Mouse (Mus musculus): ENCODE measurements around the gene Daglb. TPM values are rescaled to one million over a fixed set of nuclear protein-coding genes. Genes with fewer than 3 reads are reported as not detected.

Daglb gene
- polyA plus RNA-seq, 1 experiment from 2014 or later, result 10.5 TPM

GRCm38 (mm10) chr5:143503740-143504139 is 39.4 kb downstream of the Daglb start:
- Histone ChIP-seq H3K4me2 (no peak overlapping the region), H3K27ac (no peak overlapping the region), H3K9ac (replicated peaks) (no peak overlapping the region), H3K4me1 (replicated peaks) (peaks cover 12% of the 10 kb centered on the region), H3K9me3 (no peaks in the 10 kb centered on the region), H3K36me3 (peaks cover 85% of the 10 kb centered on the region), H3K4me3 (replicated peaks) (no peak overlapping the region), H3K27me3 (no peaks in the 10 kb centered on the region)
- 91% methylated on average over 6 of the region's 6 CpGs for WGBS
- no peak for ATAC-seq (ENCODE audit: insufficient number of reproducible peaks, insufficient read depth, low FRiP score, low TSS enrichment, low read depth)

- no peaks in the 10 kb centered on the region for H3K27me3 ChIP-seq
- H3K36me3 ChIP-seq, result peaks cover 85% of the 10 kb centered on the region
- no peak overlapping the region for H3K9ac ChIP-seq (replicated peaks)
- no peak overlapping the region for H3K4me2 ChIP-seq
- no peaks in the 10 kb centered on the region for H3K9me3 ChIP-seq
- 69% methylated on average over 3 of the region's 3 CpGs for WGBS
- no peak overlapping the region for H3K4me3 ChIP-seq (replicated peaks)
- peaks cover 18% of the 10 kb centered on the region for H3K4me1 ChIP-seq (replicated peaks)
- no peak for ATAC-seq (ENCODE audit: insufficient number of reproducible peaks, insufficient read depth, low FRiP score, low TSS enrichment, low read depth)
- no peak overlapping the region for H3K27ac ChIP-seq
Observed at GRCm38 (mm10) chr5:143504453-143504852, 40.1 kb downstream of the Daglb start.

GRCm38 (mm10) chr5:143505056-143505455 is 40.7 kb downstream of the Daglb start:
- WGBS, result 90% methylated on average over 8 of the region's 8 CpGs
- Histone ChIP-seq H3K4me1 (replicated peaks) (peaks cover 18% of the 10 kb centered on the region), H3K27ac (no peak overlapping the region), H3K9ac (replicated peaks) (no peak overlapping the region), H3K27me3 (no peaks in the 10 kb centered on the region), H3K4me2 (no peak overlapping the region), H3K36me3 (peaks cover 85% of the 10 kb centered on the region), H3K9me3 (no peaks in the 10 kb centered on the region), H3K4me3 (replicated peaks) (no peak overlapping the region)
- ATAC-seq (ENCODE audit: insufficient number of reproducible peaks, insufficient read depth, low FRiP score, low TSS enrichment, low read depth), result no peak

GRCm38 (mm10) chr5:143505545-143505944 is 41.2 kb downstream of the Daglb start:
- H3K4me3 ChIP-seq (replicated peaks), result no peak overlapping the region
- H3K4me2 ChIP-seq, result no peak overlapping the region
- no peaks in the 10 kb centered on the region for H3K9me3 ChIP-seq
- H3K4me1 ChIP-seq (replicated peaks), result peaks cover 18% of the 10 kb centered on the region
- no peak for ATAC-seq (ENCODE audit: insufficient number of reproducible peaks, insufficient read depth, low FRiP score, low TSS enrichment, low read depth)
- peaks cover 90% of the 10 kb centered on the region for H3K36me3 ChIP-seq
- H3K9ac ChIP-seq (replicated peaks), result no peak overlapping the region
- H3K27ac ChIP-seq, result no peak overlapping the region
- no peaks in the 10 kb centered on the region for H3K27me3 ChIP-seq
- 86% methylated on average over 7 of the region's 7 CpGs for WGBS

GRCm38 (mm10) chr5:143509294-143509693 is 44.9 kb downstream of the Daglb start:
- ATAC-seq (ENCODE audit: insufficient number of reproducible peaks, insufficient read depth, low FRiP score, low TSS enrichment, low read depth), result no peak
- Histone ChIP-seq H3K9ac (replicated peaks) (no peak overlapping the region), H3K4me2 (no peak overlapping the region), H3K27me3 (no peaks in the 10 kb centered on the region), H3K9me3 (no peaks in the 10 kb centered on the region), H3K4me1 (replicated peaks) (peaks cover 18% of the 10 kb centered on the region), H3K27ac (peak overlapping the region; percentile 25; the same call in 1 of the 2 replicates), H3K36me3 (peaks cover 96% of the 10 kb centered on the region), H3K4me3 (replicated peaks) (no peak overlapping the region)
- WGBS, result 85% methylated on average over 9 of the region's 9 CpGs

- peaks cover 96% of the 10 kb centered on the region for H3K36me3 ChIP-seq
- no peak for ATAC-seq (ENCODE audit: insufficient number of reproducible peaks, insufficient read depth, low FRiP score, low TSS enrichment, low read depth)
- H3K4me2 ChIP-seq, result no peak overlapping the region
- no peak overlapping the region for H3K27ac ChIP-seq
- WGBS, result 83% methylated on average over 11 of the region's 11 CpGs
- no peak overlapping the region for H3K4me3 ChIP-seq (replicated peaks)
- H3K4me1 ChIP-seq (replicated peaks), result peaks cover 18% of the 10 kb centered on the region
- H3K9me3 ChIP-seq, result no peaks in the 10 kb centered on the region
- no peak overlapping the region for H3K9ac ChIP-seq (replicated peaks)
- no peaks in the 10 kb centered on the region for H3K27me3 ChIP-seq
Observed at GRCm38 (mm10) chr5:143509737-143510136, 45.4 kb downstream of the Daglb start.

- peaks cover 18% of the 10 kb centered on the region for H3K4me1 ChIP-seq (replicated peaks)
- H3K9me3 ChIP-seq, result no peaks in the 10 kb centered on the region
- H3K4me2 ChIP-seq, result no peak overlapping the region
- H3K4me3 ChIP-seq (replicated peaks), result no peak overlapping the region
- peaks cover 98% of the 10 kb centered on the region for H3K36me3 ChIP-seq
- WGBS, result 92% methylated on average over 4 of the region's 4 CpGs
- H3K9ac ChIP-seq (replicated peaks), result no peak overlapping the region
- H3K27ac ChIP-seq, result no peak overlapping the region
- no peaks in the 10 kb centered on the region for H3K27me3 ChIP-seq
- no peak for ATAC-seq (ENCODE audit: insufficient number of reproducible peaks, insufficient read depth, low FRiP score, low TSS enrichment, low read depth)
Observed at GRCm38 (mm10) chr5:143511577-143511976, 47.2 kb downstream of the Daglb start.

GRCm38 (mm10) chr5:143512305-143512704 is 47.9 kb downstream of the Daglb start:
- WGBS, result 94% methylated on average over 4 of the region's 4 CpGs
- ATAC-seq (ENCODE audit: insufficient number of reproducible peaks, insufficient read depth, low FRiP score, low TSS enrichment, low read depth), result no peak
- no peak overlapping the region for H3K27ac ChIP-seq
- H3K27me3 ChIP-seq, result no peaks in the 10 kb centered on the region
- H3K4me3 ChIP-seq (replicated peaks), result no peak overlapping the region
- no peak overlapping the region for H3K9ac ChIP-seq (replicated peaks)
- H3K9me3 ChIP-seq, result no peaks in the 10 kb centered on the region
- H3K4me2 ChIP-seq, result no peak overlapping the region
- peaks cover 18% of the 10 kb centered on the region for H3K4me1 ChIP-seq (replicated peaks)
- peaks cover 96% of the 10 kb centered on the region for H3K36me3 ChIP-seq

- Histone ChIP-seq H3K9me3 (no peaks in the 10 kb centered on the region), H3K4me2 (no peak overlapping the region), H3K4me1 (replicated peaks) (peaks cover 12% of the 10 kb centered on the region; the same call in 1 of the 2 replicates), H3K36me3 (peaks cover 80% of the 10 kb centered on the region), H3K27me3 (no peaks in the 10 kb centered on the region), H3K4me3 (replicated peaks) (no peak overlapping the region), H3K9ac (replicated peaks) (no peak overlapping the region), H3K27ac (no peak overlapping the region)
- ATAC-seq (ENCODE audit: insufficient number of reproducible peaks, insufficient read depth, low FRiP score, low TSS enrichment, low read depth), result no peak
- 91% methylated on average over 5 of the region's 5 CpGs for WGBS
Observed at GRCm38 (mm10) chr5:143514878-143515277, 50.5 kb downstream of the Daglb start.

- Histone ChIP-seq H3K4me3 (replicated peaks) (no peak overlapping the region), H3K4me2 (no peak overlapping the region), H3K9ac (replicated peaks) (no peak overlapping the region), H3K36me3 (peaks cover 59% of the 10 kb centered on the region), H3K4me1 (replicated peaks) (peaks cover 12% of the 10 kb centered on the region; the same call in 1 of the 2 replicates), H3K27ac (no peak overlapping the region), H3K27me3 (no peaks in the 10 kb centered on the region), H3K9me3 (no peaks in the 10 kb centered on the region)
- WGBS, result 92% methylated on average over 11 of the region's 11 CpGs
- ATAC-seq (ENCODE audit: insufficient number of reproducible peaks, insufficient read depth, low FRiP score, low TSS enrichment, low read depth), result no peak
Observed at GRCm38 (mm10) chr5:143517005-143517404, 52.6 kb downstream of the Daglb start.

GRCm38 (mm10) chr5:143517436-143517835 is 53.1 kb downstream of the Daglb start:
- Histone ChIP-seq H3K9me3 (no peaks in the 10 kb centered on the region), H3K27ac (no peak overlapping the region), H3K4me2 (no peak overlapping the region), H3K4me3 (replicated peaks) (no peak overlapping the region), H3K36me3 (peaks cover 55% of the 10 kb centered on the region), H3K4me1 (replicated peaks) (peaks cover 12% of the 10 kb centered on the region; the same call in 1 of the 2 replicates), H3K27me3 (no peaks in the 10 kb centered on the region), H3K9ac (replicated peaks) (no peak overlapping the region)
- ATAC-seq (ENCODE audit: insufficient number of reproducible peaks, insufficient read depth, low FRiP score, low TSS enrichment, low read depth), result no peak
- WGBS, result 78% methylated on average over 6 of the region's 6 CpGs

GRCm38 (mm10) chr5:143518045-143518591 is 53.7 kb downstream of the Daglb start:
- no peak overlapping the region for H3K9ac ChIP-seq (replicated peaks)
- H3K4me1 ChIP-seq (replicated peaks), result peaks cover 12% of the 10 kb centered on the region; the same call in 1 of the 2 replicates
- H3K4me3 ChIP-seq (replicated peaks), result no peak overlapping the region
- ATAC-seq (ENCODE audit: insufficient number of reproducible peaks, insufficient read depth, low FRiP score, low TSS enrichment, low read depth), result no peak
- no peaks in the 10 kb centered on the region for H3K27me3 ChIP-seq
- 0 out of 2 replicates have a peak overlapping the region, but pooled peaks have one; percentile 7 for H3K27ac ChIP-seq
- peaks cover 49% of the 10 kb centered on the region for H3K36me3 ChIP-seq
- no peak overlapping the region for H3K4me2 ChIP-seq
- 85% methylated on average over 6 of the region's 6 CpGs for WGBS
- no peaks in the 10 kb centered on the region for H3K9me3 ChIP-seq

Data from limb, embryonic 12.5 days (tissue).